Mouse (Mus musculus) bone marrow, adult 2 months (tissue): Measurements from ENCODE around the gene Far2.

Source experiments
- CTCF ChIP-seq: fragments of 200-500 bp; IDR thresholded peaks from 2 replicates; pipeline ENCODE4 v1.5.1; 2011; ENCODE audit warnings: low read length, control low read depth; ENCODE audit not compliant: control insufficient read depth, insufficient read depth
- POLR2A ChIP-seq: fragments of 200-500 bp; IDR thresholded peaks from 2 replicates; pipeline ENCODE4 v1.6.1; 2011; ENCODE audit warnings: low read depth, mild to moderate bottlenecking, control low read depth, low read length, borderline replicate concordance; ENCODE audit not compliant: control insufficient read depth

DNA sequence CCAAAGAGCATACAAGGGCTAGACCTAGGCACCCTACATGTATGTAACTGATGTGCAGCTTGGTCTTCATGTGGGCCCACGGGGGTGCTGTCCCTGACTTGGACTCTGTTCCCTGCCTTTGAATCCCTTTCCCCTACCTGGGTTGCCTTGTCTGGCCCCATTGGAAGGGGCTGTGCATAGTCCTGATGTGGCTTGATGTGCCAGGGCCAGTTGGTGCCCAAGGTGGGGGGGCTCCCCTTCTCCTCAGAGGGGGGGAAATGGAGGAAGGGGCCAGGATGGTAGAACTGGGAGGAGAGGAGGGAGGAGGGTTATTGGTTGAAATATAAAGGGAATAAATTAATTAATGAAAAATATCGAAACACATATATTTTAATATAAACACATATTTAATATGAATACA is 46.6 kb upstream of the Far2 start:
- TF ChIP-seq CTCF, result no peak
- no peak for TF ChIP-seq POLR2A
